Mouse (Mus musculus) right cerebral cortex, postnatal 4 days (tissue): ENCODE data around the gene Pitpnm2.

Experiments
- DNase-seq: peaks from one replicate; pipeline ENCODE4 v3.0.0-alpha.2; 2022

The Pitpnm2 gene

GRCm38 (mm10) chr5:124173012-124173985 is 76.3 kb downstream of the Pitpnm2 start:
- peak; percentile 66 for DNase-seq

DNA sequence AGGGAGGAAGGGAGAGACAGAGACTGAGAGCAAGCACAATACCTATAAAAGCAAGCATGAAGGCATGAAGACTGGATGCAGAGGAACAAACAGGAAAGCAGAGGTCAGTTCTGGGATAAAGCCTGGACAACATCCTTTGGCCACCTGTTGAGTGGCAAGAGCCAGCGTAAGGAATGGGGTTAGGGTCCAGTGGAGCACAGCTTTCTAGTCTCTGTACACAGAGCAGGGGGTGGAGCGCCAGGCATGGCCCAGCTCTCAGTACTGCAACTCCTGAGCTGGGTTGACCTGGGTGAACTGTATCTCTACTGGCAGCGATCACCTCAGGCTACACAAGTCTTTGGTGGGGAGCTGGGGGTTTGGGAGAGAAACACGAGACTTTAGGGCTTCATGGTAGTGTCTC is 77.3 kb downstream of the Pitpnm2 start:
- no peak for DNase-seq

- no peak for DNase-seq
Observed at GRCm38 (mm10) chr5:124171781-124172180, 77.8 kb downstream of the Pitpnm2 start.

DNA sequence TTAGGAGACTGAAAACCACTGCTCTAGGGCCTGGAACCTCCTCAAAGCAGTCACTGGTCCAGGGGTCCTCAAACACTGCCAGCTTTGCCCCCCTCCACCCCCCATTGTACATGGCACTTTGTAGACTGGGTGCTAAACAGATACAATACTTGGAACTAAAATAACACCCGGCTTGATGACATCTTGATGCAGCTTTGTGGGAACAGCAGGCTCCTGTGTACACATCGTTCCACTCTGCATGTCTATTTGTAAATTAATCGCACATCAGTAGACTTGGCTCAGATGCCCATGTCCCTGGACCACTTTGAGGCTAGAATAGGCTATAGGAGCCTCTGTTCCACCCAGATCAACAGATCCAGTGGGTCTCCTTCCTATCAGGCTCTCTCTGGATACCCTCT is 80.3 kb downstream of the Pitpnm2 start:
- no peak for DNase-seq

DNA sequence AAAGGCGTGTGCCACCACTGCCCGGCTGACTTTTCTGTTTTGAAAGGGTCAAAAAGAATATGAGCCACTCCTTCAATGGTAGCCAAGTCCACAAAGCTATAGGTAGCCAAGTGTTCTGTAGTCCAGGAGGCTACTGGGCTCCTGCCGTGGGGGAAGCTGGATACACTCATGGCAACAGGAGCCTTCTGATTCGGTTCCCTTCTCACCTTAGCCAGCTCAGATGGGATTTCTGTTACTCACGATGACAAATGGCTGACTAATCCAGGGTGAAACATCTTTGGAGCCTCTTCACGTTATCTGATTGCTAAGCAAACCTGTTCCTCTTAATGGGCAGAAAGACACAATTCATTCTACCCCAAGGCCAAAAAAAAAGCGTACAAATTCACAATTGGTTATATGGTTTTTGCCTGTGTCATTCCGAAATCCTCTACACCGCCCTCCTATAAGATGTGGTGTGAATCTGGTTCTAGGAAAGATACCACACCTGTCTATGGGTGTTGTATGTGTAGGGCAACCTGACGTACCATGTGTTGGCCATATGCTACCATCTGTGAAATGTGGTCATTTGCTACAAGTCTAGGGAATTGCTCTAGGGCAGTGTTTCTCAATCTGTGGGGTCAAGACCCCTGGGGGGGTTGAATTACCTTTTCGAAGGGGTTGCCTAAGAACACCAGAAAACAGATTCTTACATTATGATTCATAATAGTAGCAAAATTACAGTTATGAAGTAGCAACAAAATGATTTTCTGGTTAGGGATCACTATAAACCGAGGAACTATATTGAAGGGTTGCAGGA is 80.9 kb downstream of the Pitpnm2 start:
- no peak for DNase-seq

DNA sequence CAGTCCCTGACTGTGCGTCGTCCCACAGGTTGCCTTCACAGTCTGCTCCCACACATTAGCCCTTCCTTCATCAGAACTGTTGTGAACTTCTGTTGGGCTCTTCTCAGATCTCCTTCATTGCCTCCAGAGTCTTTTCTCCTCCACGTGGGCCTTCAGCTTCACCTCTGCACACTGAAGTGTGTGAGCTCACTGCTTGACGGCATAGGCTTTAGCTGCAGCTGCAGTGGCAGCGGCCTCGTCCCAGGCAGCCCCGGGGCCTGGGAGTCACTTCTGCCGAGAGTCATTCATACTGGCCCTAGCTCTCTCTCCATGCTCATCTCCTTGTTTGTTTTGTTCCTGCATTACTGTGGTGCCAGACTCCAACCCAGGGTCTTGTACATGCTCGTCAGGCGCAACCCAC is 81.9 kb downstream of the Pitpnm2 start:
- no peak for DNase-seq

DNA sequence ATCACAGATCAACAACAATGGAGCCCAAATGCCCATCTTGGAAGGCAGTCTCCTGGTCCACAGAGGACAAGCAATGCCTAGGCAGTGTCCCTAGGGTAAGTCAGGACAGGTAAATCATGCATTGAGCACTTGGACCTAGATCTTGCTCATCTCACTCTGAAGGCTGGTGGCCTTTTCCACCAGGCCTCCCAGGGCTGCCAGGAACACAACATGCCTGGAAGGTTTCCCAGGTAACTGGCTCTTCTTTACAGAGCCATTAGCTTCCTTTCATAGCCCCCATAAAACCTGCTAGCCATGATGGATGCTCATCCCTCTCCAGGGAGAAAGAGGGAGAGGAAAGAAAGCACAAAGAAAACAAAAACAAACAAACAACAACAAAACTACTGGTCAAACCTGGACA is 82.8 kb downstream of the Pitpnm2 start:
- no peak for DNase-seq

DNA sequence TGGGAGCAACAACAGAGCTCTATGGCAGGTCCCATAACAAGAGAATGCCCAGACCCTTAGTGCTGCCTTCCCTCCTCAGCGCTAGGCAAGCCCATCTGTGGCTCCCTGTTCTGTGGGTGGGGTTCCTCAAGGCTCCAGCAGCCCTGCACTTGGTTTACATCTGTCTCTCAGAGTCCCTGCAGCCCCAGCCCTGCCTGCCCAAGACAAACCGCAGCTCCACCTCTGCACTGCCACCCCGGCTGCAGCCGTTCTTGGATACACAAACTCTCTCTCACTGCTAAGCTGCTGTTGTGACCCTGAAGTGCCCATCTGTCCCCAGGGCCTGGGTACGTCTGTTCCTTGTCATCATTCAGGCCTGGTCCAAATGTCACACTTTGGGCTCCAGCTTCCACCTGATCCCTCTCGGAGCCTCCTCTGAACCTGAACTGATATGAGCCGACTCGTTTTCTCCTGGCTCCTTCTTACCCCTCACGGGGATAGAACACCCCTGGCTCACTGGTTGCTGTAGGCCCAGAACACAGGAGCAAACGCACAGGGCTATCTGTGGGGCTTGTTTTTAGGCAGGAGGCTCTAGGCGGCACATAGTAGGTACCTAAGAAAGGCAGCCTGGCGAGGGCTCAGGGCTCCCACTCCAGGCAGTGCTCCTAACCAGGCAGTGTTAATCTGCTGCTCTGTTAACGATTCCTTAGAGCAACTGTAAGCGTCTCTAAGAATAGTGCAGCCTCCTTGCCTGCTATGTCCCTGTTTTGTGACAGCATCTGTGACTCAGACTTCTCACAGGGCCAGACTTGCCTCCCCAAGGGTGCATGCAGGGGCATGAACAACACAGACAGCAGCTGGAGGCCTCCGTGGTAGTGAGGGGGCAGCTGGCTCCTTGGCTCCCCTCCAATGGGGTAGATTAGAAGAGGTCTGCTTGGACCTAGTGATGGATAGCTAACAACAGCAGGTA is 83.7 kb downstream of the Pitpnm2 start:
- peak; percentile 38 for DNase-seq

DNA sequence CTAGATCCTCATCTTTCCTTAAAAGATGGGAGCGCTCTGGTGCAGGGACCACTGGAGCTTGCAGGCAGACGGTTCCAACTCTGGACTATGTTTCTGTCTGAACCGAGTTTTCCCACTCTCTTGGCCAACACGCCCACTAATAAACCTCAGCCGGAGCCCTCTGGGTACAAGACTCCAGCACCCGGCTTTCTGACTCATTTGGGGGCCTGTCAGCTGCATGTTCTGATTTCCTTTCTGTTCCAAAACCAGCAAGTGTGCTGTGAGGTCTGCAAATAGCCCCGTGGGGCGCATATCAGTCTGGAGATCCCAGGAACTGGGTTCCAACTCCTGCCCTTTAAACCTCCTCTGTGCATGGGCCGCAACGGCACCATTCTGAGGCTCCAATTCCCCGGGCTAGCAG is 86.1 kb downstream of the Pitpnm2 start:
- no peak for DNase-seq

DNA sequence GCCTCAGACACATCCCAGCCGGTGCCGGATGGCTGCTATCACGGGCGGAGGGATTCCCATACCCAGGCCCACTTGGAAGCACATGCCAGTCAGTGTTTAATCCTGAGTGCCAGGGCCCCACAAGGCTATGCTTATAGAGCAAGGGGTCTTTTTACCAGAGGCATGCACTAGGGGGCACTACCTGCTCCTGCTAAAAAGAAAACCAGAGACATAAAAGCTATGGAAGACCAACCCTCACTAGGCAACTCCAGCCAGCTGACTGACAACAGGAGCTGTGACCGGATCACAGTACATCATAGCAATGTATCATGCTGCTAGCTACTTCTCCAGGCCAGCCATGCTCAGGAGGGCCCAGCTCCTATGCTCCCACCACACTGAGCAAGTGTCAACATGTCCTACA is 87.0 kb downstream of the Pitpnm2 start:
- peak; percentile 73 for DNase-seq

- DNase-seq, result no peak
Observed at GRCm38 (mm10) chr5:124161831-124162230, 87.7 kb downstream of the Pitpnm2 start.

DNA sequence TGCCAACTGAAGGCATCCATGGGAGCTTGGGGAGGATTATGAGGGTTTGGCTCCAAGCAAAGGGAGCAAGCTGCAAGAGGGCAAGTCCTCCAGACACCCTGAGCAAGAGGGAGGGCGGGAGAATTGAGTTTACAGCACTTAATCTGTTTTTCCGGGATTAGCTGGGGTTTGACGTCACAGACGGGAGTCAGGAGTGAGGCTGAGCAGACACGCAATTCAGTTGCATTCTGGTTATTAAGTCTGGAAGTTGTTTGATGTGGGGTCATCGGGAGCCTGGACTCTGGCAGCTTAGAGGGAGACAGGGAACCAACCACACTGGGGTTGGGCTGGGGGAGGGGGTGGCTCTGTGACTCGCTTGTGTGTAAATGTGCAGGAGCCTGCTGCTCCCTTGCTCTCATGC is 90.1 kb downstream of the Pitpnm2 start:
- DNase-seq, result no peak

DNA sequence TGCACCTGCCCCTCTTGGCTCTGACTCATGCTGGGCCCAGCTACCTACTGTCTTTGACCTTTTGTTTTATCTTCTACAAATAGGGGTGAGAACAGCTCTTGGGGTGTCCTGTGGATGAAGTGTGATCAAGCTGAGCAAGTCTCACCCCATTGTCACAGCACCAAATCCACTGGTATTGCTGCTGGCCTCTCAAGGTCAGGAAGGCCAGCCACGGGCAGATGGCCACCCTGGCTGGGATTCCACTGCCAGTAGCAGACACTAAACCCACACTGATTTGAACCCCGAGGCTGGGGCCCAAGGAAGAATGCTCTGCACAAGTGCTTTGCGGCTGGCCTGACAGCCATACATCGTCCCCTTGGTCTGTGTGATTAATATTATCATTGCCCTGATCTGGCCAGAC is 91.3 kb downstream of the Pitpnm2 start:
- no peak for DNase-seq

GRCm38 (mm10) chr5:124155943-124156342 is 93.6 kb downstream of the Pitpnm2 start:
- no peak for DNase-seq

GRCm38 (mm10) chr5:124152734-124153133 is 96.8 kb downstream of the Pitpnm2 start:
- DNase-seq, result no peak

- DNase-seq, result no peak
Observed at GRCm38 (mm10) chr5:124150895-124151294, 98.7 kb downstream of the Pitpnm2 start.

DNA sequence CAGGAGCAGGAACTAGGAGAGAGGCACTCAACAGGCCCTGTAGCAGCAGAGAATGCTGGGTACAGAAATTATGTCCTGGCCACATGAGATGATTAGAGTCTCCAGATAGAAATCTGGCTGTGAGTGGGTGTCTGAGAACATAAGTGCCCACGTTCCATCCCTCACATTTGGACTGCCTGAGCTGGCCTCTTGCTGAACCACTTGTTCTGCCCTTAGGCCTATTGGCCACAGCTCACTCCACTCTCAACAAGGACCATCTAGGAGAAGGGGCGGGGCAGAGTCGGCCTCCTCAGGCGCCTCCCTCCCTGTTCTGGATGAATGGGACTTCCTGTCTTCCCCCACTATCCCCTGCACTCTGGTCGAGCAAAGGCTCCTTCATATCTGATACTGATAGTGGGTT is 100.5 kb downstream of the Pitpnm2 start:
- DNase-seq, result no peak

- DNase-seq, result no peak
Observed at GRCm38 (mm10) chr5:124138066-124138465, 111.5 kb downstream of the Pitpnm2 start.

DNA sequence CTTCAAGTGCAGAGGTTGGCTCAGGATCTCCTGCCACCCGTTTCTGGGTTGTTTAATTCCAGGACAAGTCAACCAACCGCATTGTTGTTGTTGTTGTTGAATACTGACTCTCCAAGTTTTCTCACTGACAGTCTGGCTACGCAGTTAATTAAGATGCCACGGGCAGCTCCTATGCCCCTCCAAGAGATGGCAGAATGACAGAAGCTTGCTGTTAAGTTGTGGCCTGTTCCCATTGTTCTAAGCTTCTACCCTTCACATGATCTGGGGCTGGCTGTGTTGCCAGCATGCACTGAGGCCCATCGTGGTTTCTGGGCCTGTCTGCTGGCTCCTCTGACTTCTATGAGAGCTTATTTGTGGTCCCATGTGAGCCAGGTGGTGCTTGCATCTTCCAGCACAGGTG is 115.3 kb downstream of the Pitpnm2 start:
- no peak for DNase-seq

- DNase-seq, result no peak
Observed at GRCm38 (mm10) chr5:124125093-124125492, 124.5 kb downstream of the Pitpnm2 start.

- no peak for DNase-seq
Observed at GRCm38 (mm10) chr5:124122357-124122756, 127.2 kb downstream of the Pitpnm2 start.

DNA sequence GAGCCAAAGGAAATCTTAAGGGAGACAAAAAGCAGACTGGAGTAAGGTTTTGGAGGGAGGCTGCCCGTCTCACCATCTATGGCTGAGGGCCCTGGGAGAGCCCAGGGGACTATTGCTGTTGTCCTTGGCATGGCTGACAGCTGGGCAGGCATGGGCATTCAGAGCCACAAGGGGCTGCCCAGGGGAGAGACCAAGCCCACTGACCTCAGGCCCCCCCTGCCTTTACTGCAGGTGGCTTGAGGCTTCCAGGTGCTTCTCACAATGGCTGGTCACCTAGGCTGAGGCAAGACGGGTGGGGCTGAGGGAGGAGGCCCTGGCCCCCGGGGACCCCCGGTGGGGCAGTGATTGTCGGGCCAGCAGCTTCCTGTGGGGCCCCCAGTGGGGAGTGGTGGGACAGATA is 130.4 kb downstream of the Pitpnm2 start:
- peak; percentile 9 for DNase-seq
